Mouse (Mus musculus) lung, postnatal 0 days (tissue): Measurements from ENCODE around the gene Olfr164.

Experiments
- CTCF ChIP-seq: IDR thresholded peaks from 2 replicates; pipeline ENCODE4 v1.5.1; 2016; ENCODE audit warnings: antibody characterized with exemption, mild to moderate bottlenecking
- EP300 ChIP-seq: IDR thresholded peaks from 2 replicates; pipeline ENCODE4 v1.6.1; 2016; ENCODE audit warnings: antibody characterized with exemption, mild to moderate bottlenecking, control low read depth

DNA sequence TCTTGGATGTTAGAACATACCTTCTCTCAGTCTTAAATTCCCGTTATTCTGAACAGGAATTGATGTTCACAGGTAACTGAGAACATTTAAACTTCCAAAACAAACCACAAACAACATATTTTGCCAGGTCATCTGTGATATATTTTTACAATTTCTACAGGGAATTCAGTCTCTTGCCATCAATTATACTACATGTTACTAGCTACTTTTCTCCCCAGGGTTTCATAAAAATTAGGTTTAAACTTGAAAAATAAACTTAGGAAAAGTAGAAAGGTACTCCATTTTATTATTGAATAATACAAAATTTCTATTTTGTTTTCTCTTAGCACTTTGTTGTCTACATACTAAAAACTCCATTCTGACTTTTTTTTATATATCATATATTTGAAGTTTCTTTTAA lies at the start of gene Olfr164:
- TF ChIP-seq CTCF (no peak), EP300 (no peak)
